Mouse (Mus musculus) limb, embryonic 14.5 days (tissue): ENCODE measurements at regions not wholly inside any gene's neighbourhood (a gene's known extent, or its start where the extent isn't known, plus 50 kb on each side); places are given as distances from the start of the nearest gene placed in this dataset.

ENCODE experiments used
- ATAC-seq: fragments of 200-750 bp; cut with Nextera tagmentation; 2 replicates; pipeline ENCODE4 v1.8.0; 2017; ENCODE audit warnings: low read depth, moderate number of reproducible peaks, moderate TSS enrichment; ENCODE audit not compliant: low FRiP score
- DNase-seq: peaks from one replicate; pipeline ENCODE4 v3.0.0-alpha.2; 2015; ENCODE audit warnings: low spot score
- H3K27ac ChIP-seq: fragments of 300-500 bp; sonication (generic); replicated peaks from 2 replicates; pipeline ENCODE4 v1.5.1; 2014; ENCODE audit warnings: low read depth, mild to moderate bottlenecking, low read length, moderate library complexity, mixed read lengths
- H3K27me3 ChIP-seq: fragments of 300-500 bp; sonication (generic); 2 replicates; pipeline ENCODE4 v1.6.1; 2014; ENCODE audit warnings: low read length, mixed read lengths; ENCODE audit not compliant: control insufficient read depth, insufficient read depth
- H3K36me3 ChIP-seq: fragments of 300-500 bp; sonication (generic); 2 replicates; pipeline ENCODE4 v1.6.1; 2014; ENCODE audit warnings: mild to moderate bottlenecking, low read length, moderate library complexity, mixed read lengths; ENCODE audit not compliant: control insufficient read depth, insufficient read depth
- H3K4me1 ChIP-seq: fragments of 300-500 bp; sonication (generic); 2 replicates; pipeline ENCODE4 v1.6.1; 2014; ENCODE audit warnings: antibody characterized with exemption, low read length, mixed read lengths; ENCODE audit not compliant: control insufficient read depth, insufficient read depth
- H3K4me2 ChIP-seq: fragments of 300-500 bp; sonication (generic); replicated peaks from 2 replicates; pipeline ENCODE4 v1.6.1; 2014; ENCODE audit warnings: low read depth, mild to moderate bottlenecking, low read length, moderate library complexity; ENCODE audit not compliant: severe bottlenecking
- H3K4me3 ChIP-seq: fragments of 300-500 bp; sonication (generic); replicated peaks from 2 replicates; pipeline ENCODE4 v1.5.1; 2014; ENCODE audit warnings: low read length
- H3K9ac ChIP-seq: fragments of 300-500 bp; sonication (generic); 2 replicates; pipeline ENCODE4 v1.6.1; 2014; ENCODE audit warnings: mild to moderate bottlenecking, low read depth, low read length, moderate library complexity; ENCODE audit not compliant: severe bottlenecking
- H3K9me3 ChIP-seq: fragments of 300-500 bp; sonication (generic); 2 replicates; pipeline ENCODE4 v1.6.1; 2016; ENCODE audit warnings: low read length; ENCODE audit not compliant: control insufficient read depth
- POLR2A ChIP-seq: fragments of 200-500 bp; IDR thresholded peaks from 2 replicates; pipeline ENCODE4 v1.8.0; 2012; ENCODE audit warnings: inconsistent platforms, mild to moderate bottlenecking, moderate library complexity, borderline replicate concordance; ENCODE audit not compliant: insufficient read depth, insufficient read length; ENCODE audit errors: extremely low read depth
- WGBS: fragments of 180-500 bp; shearing (Covaris S2); extraction: QIAGEN DNeasy Blood & Tissue Kit; methylation state at CpG from one replicate; pipeline ENCODE4 v1.1.7; 2014; 5-methylcytosine and 5-hydroxymethylcytosine counted together

DNA sequence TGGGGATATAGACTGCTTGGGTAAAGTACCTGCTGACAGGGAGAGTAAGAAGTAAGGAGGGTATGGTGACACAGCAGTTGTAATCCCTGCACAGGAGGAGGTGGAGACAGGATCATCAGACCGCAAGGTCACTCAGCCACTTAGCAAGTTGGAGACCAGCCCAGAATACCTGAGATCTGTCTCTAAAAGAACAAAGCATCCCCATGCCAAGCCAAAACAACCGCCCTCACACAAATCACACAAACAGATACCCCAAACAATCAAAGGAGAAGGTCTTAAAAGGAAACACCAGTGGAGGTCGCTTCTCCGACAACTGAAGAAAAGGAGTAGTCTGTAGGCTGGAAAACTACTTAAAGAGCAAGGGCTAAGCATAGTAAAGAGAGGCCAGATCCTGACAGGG is 86.0 kb downstream of the Smim20 start:
- ATAC-seq (no peak), DNase-seq (no peak)

DNA sequence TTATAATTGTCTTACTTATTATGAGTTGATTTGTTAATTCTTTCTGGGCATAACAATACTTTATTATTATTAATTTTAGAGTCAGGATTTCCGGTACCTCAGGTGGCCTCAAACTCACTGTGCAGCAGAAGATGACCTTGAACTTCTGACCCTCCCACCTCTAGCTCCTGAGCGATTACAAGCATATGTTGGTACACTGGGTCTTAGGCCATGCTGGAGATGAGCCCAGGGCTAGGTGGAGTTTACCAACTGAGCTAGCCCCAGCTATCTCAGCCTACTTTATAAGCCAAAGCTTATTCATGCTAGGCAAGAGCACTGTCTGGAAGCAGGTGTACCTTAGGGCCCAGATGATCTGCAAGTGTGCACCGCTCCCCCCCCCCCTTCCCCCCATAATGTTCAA is 87.4 kb downstream of the Smim20 start:
- Histone ChIP-seq H3K27ac (no peak overlapping the region), H3K9me3 (no peaks in the 10 kb centered on the region), H3K9ac (no peak overlapping the region), H3K36me3 (no peaks in the 10 kb centered on the region), H3K4me3 (no peak overlapping the region), H3K4me2 (no peak overlapping the region), H3K27me3 (no peaks in the 10 kb centered on the region), H3K4me1 (no peaks in the 10 kb centered on the region)
- 89% methylated on average over 3 of the region's 3 CpGs for WGBS
- TF ChIP-seq POLR2A: no peak
- DNase-seq (no peak), ATAC-seq (no peak)

More for the DNA sequence above, 86.0 kb downstream of the Smim20 start:
- Histone ChIP-seq H3K27me3 (no peaks in the 10 kb centered on the region), H3K9me3 (no peaks in the 10 kb centered on the region), H3K27ac (no peak overlapping the region), H3K9ac (no peak overlapping the region), H3K4me1 (no peaks in the 10 kb centered on the region), H3K4me3 (no peak overlapping the region), H3K36me3 (no peaks in the 10 kb centered on the region), H3K4me2 (no peak overlapping the region)
- 45% methylated on average over 4 of the region's 4 CpGs for WGBS
- TF ChIP-seq POLR2A: no peak

DNA sequence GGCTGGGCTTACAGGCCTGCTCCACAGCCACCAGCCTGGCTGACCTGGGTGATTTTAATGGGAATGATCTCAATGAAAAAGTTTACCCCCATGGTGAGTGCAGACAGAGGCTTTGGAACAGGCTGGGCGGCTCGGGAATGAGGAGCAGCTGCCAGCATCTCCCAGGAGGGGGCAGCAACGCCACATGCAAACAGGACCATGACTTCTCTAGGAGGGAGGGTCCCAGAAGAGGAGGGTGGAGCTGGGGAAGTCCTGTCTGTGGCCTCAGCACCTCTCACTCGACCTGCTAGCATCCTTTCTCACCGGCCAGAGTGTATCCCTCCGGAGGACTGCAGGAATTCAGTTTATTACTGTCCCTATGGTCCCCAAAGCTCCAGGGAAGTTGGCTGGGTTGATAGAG is 88.2 kb downstream of the Smim20 start:
- H3K4me2 ChIP-seq: no peak overlapping the region
- no peak overlapping the region for H3K27ac ChIP-seq
- H3K27me3 ChIP-seq: no peaks in the 10 kb centered on the region
- H3K9me3 ChIP-seq: no peaks in the 10 kb centered on the region
- H3K4me1 ChIP-seq: no peaks in the 10 kb centered on the region
- peak; percentile 73 for DNase-seq
- no peak for TF ChIP-seq POLR2A
- H3K9ac ChIP-seq: no peak overlapping the region
- WGBS: 7% methylated on average over 5 of the region's 6 CpGs
- peak; percentile 87 for ATAC-seq
- H3K36me3 ChIP-seq: no peaks in the 10 kb centered on the region
- no peak overlapping the region for H3K4me3 ChIP-seq

DNA sequence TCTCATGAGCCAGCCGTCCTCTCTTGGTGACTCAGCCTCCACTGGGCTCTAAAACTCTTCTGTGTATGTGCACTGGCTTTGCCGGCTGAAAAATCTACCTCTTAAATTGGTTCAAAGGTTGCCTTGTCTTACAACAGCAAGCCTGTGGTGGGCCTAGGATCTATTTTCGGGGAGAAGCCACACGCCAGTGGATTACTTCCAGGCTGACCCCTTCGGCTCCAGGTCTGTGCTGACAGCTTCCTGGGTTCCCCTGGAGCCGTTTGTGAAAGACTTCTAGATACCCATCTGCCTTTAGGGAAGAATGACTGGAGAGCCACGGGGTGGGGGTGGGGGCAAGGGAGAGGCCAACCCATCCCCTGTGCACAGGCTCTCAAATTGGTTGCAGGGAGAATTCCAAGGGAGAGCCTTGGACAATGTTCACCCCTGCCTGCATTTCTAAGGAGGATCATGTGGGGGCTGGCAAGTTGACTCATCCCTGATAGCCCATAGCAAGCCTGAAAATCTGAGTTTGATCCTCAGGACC is 90.3 kb downstream of the Smim20 start:
- H3K9me3 ChIP-seq: no peaks in the 10 kb centered on the region
- ATAC-seq: no peak
- TF ChIP-seq POLR2A: no peak
- H3K27ac ChIP-seq: no peak overlapping the region
- 59% methylated on average over 7 of the region's 7 CpGs for WGBS
- H3K27me3 ChIP-seq: no peaks in the 10 kb centered on the region
- H3K4me2 ChIP-seq: no peak overlapping the region
- H3K4me3 ChIP-seq: no peak overlapping the region
- DNase-seq: no peak
- H3K9ac ChIP-seq: no peak overlapping the region
- no peaks in the 10 kb centered on the region for H3K36me3 ChIP-seq
- H3K4me1 ChIP-seq: no peaks in the 10 kb centered on the region

DNA sequence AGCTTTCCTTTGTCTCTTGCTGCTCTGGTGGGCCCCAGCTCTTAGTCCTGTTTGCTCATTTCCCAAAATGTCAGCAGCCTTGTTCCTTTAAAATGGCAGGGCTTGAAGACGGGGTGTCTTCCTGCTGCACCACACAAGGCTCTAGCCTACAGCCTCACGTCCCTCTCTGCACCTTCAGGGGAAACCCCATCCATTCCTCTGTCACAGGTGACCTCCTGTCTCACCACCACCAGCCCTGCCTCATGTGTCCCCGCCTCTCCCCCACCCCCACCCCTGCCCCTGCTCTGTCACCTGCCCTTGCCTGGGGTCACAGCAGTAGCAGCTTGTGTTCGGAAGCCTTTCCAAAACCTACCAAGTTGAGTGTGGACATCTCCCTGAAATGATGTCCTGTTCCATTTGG is 91.3 kb downstream of the Smim20 start:
- no peaks in the 10 kb centered on the region for H3K4me1 ChIP-seq
- no peaks in the 10 kb centered on the region for H3K36me3 ChIP-seq
- WGBS: 48% methylated on average over 4 of the region's 4 CpGs
- H3K9me3 ChIP-seq: no peaks in the 10 kb centered on the region
- H3K27ac ChIP-seq: no peak overlapping the region
- no peak overlapping the region for H3K4me3 ChIP-seq
- H3K9ac ChIP-seq: no peak overlapping the region
- no peak overlapping the region for H3K4me2 ChIP-seq
- H3K27me3 ChIP-seq: no peaks in the 10 kb centered on the region
- no peak for ATAC-seq
- no peak for DNase-seq
- TF ChIP-seq POLR2A: no peak

DNA sequence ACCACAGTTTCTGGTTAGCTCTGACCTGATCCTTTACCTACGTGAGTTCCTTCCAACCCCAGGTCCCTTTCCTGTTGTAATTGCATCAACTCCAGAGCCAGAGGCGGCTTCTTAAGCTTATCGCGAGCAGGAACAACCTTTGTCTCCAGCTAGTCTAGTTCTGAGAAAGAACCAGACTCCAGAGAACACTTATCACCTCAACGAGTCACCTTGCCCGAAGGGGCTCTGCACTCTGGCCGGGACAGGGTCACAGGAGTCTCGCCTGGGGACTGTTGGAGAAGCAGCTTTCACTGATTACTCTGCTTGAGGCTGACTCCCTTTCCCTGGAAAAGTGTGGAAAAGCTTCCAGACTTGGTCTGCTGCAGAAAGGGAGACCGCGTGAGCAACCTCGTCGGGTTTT is 93.0 kb downstream of the Smim20 start:
- Histone ChIP-seq H3K27ac (no peak overlapping the region), H3K4me1 (no peaks in the 10 kb centered on the region), H3K27me3 (no peaks in the 10 kb centered on the region), H3K36me3 (no peaks in the 10 kb centered on the region), H3K9ac (no peak overlapping the region), H3K4me2 (no peak overlapping the region), H3K9me3 (no peaks in the 10 kb centered on the region), H3K4me3 (no peak overlapping the region)
- 73% methylated on average over 12 of the region's 12 CpGs for WGBS
- ATAC-seq: no peak
- TF ChIP-seq POLR2A: no peak
- no peak for DNase-seq
